ENCODE assay signal across 17 mouse cellular contexts in genomic region chr1:120060687-120061086, GRCm38 (mm10). TPM values are rescaled to one million over a fixed set of nuclear protein-coding genes. Genes with fewer than 3 reads are reported as not detected.
"Had no signal": no experiment of that assay in that cellular context is flagged by ENCODE, and none has a peak within 500 bp of the region (broad histone marks: within the 10 kb centered on the region; RNA-seq: fewer than 3 reads in every experiment).

No protein-coding gene starts in this region.

- H3K27ac ChIP-seq: neural tube, embryonic 13.5 days; neural tube, embryonic 15.5 days; stomach, embryonic 15.5 days; stomach, postnatal 0 days had no signal

- H3K4me1 ChIP-seq: neural tube, embryonic 15.5 days had no signal

- DNase-seq: retina, postnatal 1 day; right cerebral cortex, adult 18-20 months; right cerebral cortex, postnatal 14 days; right cerebral cortex, postnatal 25 days; right cerebral cortex, postnatal 4 days; spleen, adult 18-20 months; thymus, adult 18-20 months; thymus, adult 2 months; thymus, postnatal 14 days; thymus, postnatal 25 days; thymus, postnatal 36 days; thymus, postnatal 4 days had no signal

- H3K9ac ChIP-seq: neural tube, embryonic 13.5 days; neural tube, embryonic 15.5 days; stomach, embryonic 15.5 days had no signal

- H3K27me3 ChIP-seq: neural tube, embryonic 13.5 days; neural tube, embryonic 15.5 days; stomach, embryonic 15.5 days had no signal

- H3K4me3 ChIP-seq: neural tube, embryonic 13.5 days; neural tube, embryonic 15.5 days; stomach, embryonic 15.5 days had no signal

- H3K36me3 ChIP-seq: neural tube, embryonic 13.5 days; neural tube, embryonic 15.5 days; stomach, embryonic 15.5 days had no signal

RNA-seq across cellular contexts. Expression of gene Tmem37, which starts 13.2 kb away (rescaled TPM):
- total RNA-seq: neutrophil, adult 5-6 weeks had no signal

RNA-seq across cellular contexts. Expression of gene Sctr, which starts 54.0 kb away (rescaled TPM):
- total RNA-seq: neutrophil, adult 5-6 weeks had no signal
